Mouse (Mus musculus) small intestine, adult 2 months (tissue): ENCODE measurements around the gene Hspb11.

Experiments
- CTCF ChIP-seq: fragments of 200-500 bp; IDR thresholded peaks from 2 replicates; pipeline ENCODE4 v1.5.1; 2012; ENCODE audit warnings: low read depth, mild to moderate bottlenecking, control low read depth, inconsistent platforms, low read length, moderate library complexity, mixed read lengths; ENCODE audit not compliant: insufficient replicate concordance, insufficient read length; ENCODE audit errors: extremely low read depth
- POLR2A ChIP-seq: fragments of 200-500 bp; IDR thresholded peaks from 2 replicates; pipeline ENCODE4 v1.6.1; 2012; ENCODE audit warnings: low read depth, mild to moderate bottlenecking, control low read depth, inconsistent platforms, low read length, moderate library complexity

DNA sequence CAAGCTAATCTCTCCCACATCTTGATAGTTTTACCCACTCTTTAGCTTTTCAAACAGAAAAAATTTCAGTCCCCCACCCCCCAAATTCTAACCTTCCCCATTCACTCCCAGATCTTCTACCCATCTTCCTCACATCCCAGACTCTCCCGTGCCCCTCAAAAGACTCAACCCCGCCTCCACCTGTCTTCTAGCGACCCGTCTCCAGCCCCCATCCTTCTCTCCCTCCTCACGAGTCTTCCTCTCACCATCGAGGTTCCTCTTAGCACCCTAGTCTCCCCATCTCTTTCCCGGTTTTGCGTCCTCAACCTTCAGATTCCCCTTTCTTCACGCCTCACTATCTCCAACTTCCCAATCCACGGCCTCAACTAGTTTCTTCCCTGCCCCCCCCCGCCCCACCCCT lies 871 bp upstream of the Hspb11 start:
- TF ChIP-seq CTCF (no peak), POLR2A (no peak)
